Mouse (Mus musculus) small intestine, adult 2 months (tissue): Measurements from ENCODE around the gene Ldhd.

ENCODE experiments used
- CTCF ChIP-seq: fragments of 200-500 bp; IDR thresholded peaks from 2 replicates; pipeline ENCODE4 v1.5.1; 2012; ENCODE audit warnings: low read depth, mild to moderate bottlenecking, control low read depth, inconsistent platforms, low read length, moderate library complexity, mixed read lengths; ENCODE audit not compliant: insufficient replicate concordance, insufficient read length; ENCODE audit errors: extremely low read depth
- POLR2A ChIP-seq: fragments of 200-500 bp; IDR thresholded peaks from 2 replicates; pipeline ENCODE4 v1.6.1; 2012; ENCODE audit warnings: low read depth, mild to moderate bottlenecking, control low read depth, inconsistent platforms, low read length, moderate library complexity

DNA sequence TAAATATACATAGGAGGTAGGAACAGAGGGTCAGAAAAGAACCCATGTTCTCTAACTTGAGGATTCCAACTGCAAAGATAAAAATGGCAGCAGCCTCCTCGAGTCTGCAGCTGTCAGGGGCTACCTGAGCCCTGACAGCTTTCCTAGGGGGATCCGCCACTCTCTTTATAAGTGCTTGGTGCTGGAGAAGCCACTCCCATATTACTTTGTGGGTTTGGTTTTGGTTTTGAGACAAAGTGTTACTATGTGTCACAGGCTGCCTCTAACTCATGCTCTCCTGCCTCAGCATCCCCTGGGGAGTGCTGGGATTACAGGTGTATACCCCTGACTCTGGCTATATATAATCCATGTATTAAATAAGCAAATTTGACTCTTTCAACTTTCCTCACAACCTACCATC, 56.2 kb downstream of the Ldhd start:
- TF ChIP-seq POLR2A (no peak), CTCF (no peak)
